Mouse (Mus musculus) heart, embryonic 12.5 days (tissue): ENCODE measurements around the gene Mif. TPM values are rescaled to one million over a fixed set of nuclear protein-coding genes. Genes with fewer than 3 reads are reported as not detected.
"Not testable (repeated sequence)": the region's sequence is repeated elsewhere in the genome, so short reads cannot be mapped to it uniquely, and the experiment has no call there.

Experiments
- ATAC-seq: fragments of 200-750 bp; cut with Nextera tagmentation; 2 replicates; pipeline ENCODE4 v1.8.0; 2017; ENCODE audit warnings: moderate TSS enrichment, moderate library complexity; ENCODE audit not compliant: insufficient number of reproducible peaks, low FRiP score
- H3K27ac ChIP-seq: fragments of 300-500 bp; sonication (generic); 2 replicates; pipeline ENCODE4 v1.5.1; 2016; ENCODE audit warnings: mild to moderate bottlenecking, moderate library complexity; ENCODE audit not compliant: poor library complexity, severe bottlenecking
- H3K27me3 ChIP-seq: fragments of 300-500 bp; sonication (generic); replicated peaks from 2 replicates; pipeline ENCODE4 v1.6.1; 2016; ENCODE audit warnings: mild to moderate bottlenecking, moderate library complexity
- H3K36me3 ChIP-seq: fragments of 300-500 bp; sonication (generic); 2 replicates; pipeline ENCODE4 v1.6.1; 2016; ENCODE audit warnings: mild to moderate bottlenecking, moderate library complexity
- H3K4me1 ChIP-seq: fragments of 300-500 bp; sonication (generic); replicated peaks from 2 replicates; pipeline ENCODE4 v1.6.1; 2016; ENCODE audit warnings: mild to moderate bottlenecking
- H3K4me2 ChIP-seq: fragments of 300-500 bp; sonication (generic); 2 replicates; pipeline ENCODE4 v1.6.1; 2016; ENCODE audit warnings: mild to moderate bottlenecking, moderate library complexity
- H3K4me3 ChIP-seq: fragments of 300-500 bp; sonication (generic); 2 replicates; pipeline ENCODE4 v1.5.1; 2016; ENCODE audit warnings: mild to moderate bottlenecking
- H3K9ac ChIP-seq: fragments of 300-500 bp; sonication (generic); 2 replicates; pipeline ENCODE4 v1.6.1; 2016; ENCODE audit warnings: mild to moderate bottlenecking, moderate library complexity
- H3K9me3 ChIP-seq: fragments of 300-500 bp; sonication (generic); replicated peaks from 2 replicates; pipeline ENCODE4 v1.6.1; 2016; ENCODE audit warnings: mild to moderate bottlenecking, moderate library complexity
- WGBS: fragments of 180-500 bp; shearing (Covaris S2); methylation state at CpG from one replicate; pipeline ENCODE4 v1.1.7; 2016; 5-methylcytosine and 5-hydroxymethylcytosine counted together
- polyA plus RNA-seq: library from polyadenylated mRNA; unstranded; fragments of >200 nt; fragmentation: Nextera tagmentation; extraction: Ambion mirVana; gene quantifications from 2 replicates; pipeline ENCODE4 v1.2.1, GENCODE M21; 2016

Mif gene
- polyA plus RNA-seq, 1 experiment from 2014 or later = 2,393 TPM

GRCm38 (mm10) chr10:75887504-75887903 is 27.5 kb upstream of the Mif start:
- not testable (repeated sequence) for ATAC-seq, H3K4me2 ChIP-seq, H3K27me3 ChIP-seq, H3K9me3 ChIP-seq, H3K27ac ChIP-seq, H3K36me3 ChIP-seq, H3K4me3 ChIP-seq, H3K9ac ChIP-seq
- WGBS = 83% methylated on average over 5 of the region's 5 CpGs
- H3K4me1 ChIP-seq = peaks cover 14% of the 10 kb centered on the region

GRCm38 (mm10) chr10:75884742-75885141 is 24.7 kb upstream of the Mif start:
- Histone ChIP-seq H3K4me2 (no peak overlapping the region), H3K27ac (no peak overlapping the region), H3K4me1 (peaks cover 13% of the 10 kb centered on the region), H3K9me3 (no peaks in the 10 kb centered on the region), H3K27me3 (no peaks in the 10 kb centered on the region), H3K9ac (no peak overlapping the region), H3K36me3 (no peaks in the 10 kb centered on the region), H3K4me3 (no peak overlapping the region)
- ATAC-seq = no peak
- WGBS = 90% methylated on average over 8 of the region's 8 CpGs

- no peaks in the 10 kb centered on the region for H3K4me1 ChIP-seq
- ATAC-seq = peak; percentile 58
- peak overlapping the region; percentile 11; the same call in 1 of the 2 replicates for H3K4me3 ChIP-seq
- no peaks in the 10 kb centered on the region for H3K36me3 ChIP-seq
- H3K9ac ChIP-seq = 0 out of 2 replicates have a peak overlapping the region, but pooled peaks have one; percentile 15
- under 1% methylated on average over 10 of the region's 10 CpGs for WGBS
- H3K4me2 ChIP-seq = peak overlapping the region; percentile 50
- H3K27ac ChIP-seq = no peak overlapping the region
- H3K9me3 ChIP-seq = no peaks in the 10 kb centered on the region
- H3K27me3 ChIP-seq = no peaks in the 10 kb centered on the region
Measured at GRCm38 (mm10) chr10:75883232-75883552, 23.2 kb upstream of the Mif start.

- Histone ChIP-seq H3K27ac (0 out of 2 replicates have a peak overlapping the region, but pooled peaks have one; percentile 46), H3K4me2 (peak overlapping the region; percentile 50), H3K27me3 (no peaks in the 10 kb centered on the region), H3K9ac (0 out of 2 replicates have a peak overlapping the region, but pooled peaks have one; percentile 15), H3K36me3 (no peaks in the 10 kb centered on the region), H3K4me1 (no peaks in the 10 kb centered on the region), H3K9me3 (no peaks in the 10 kb centered on the region), H3K4me3 (peak overlapping the region; percentile 11; the same call in 1 of the 2 replicates)
- 8% methylated on average over 15 of the region's 15 CpGs for WGBS
- no peak; the same call in 1 of the 2 replicates for ATAC-seq
Measured at GRCm38 (mm10) chr10:75882433-75883231, 22.6 kb upstream of the Mif start.

GRCm38 (mm10) chr10:75881578-75882432 is 21.8 kb upstream of the Mif start:
- no peaks in the 10 kb centered on the region for H3K4me1 ChIP-seq
- H3K27me3 ChIP-seq = no peaks in the 10 kb centered on the region

GRCm38 (mm10) chr10:75880771-75881577 is 20.9 kb upstream of the Mif start:
- no peaks in the 10 kb centered on the region for H3K36me3 ChIP-seq
- WGBS = 62% methylated on average over 6 of the region's 6 CpGs
- no peak for ATAC-seq
- peak overlapping the region; percentile 46 for H3K27ac ChIP-seq
- no peaks in the 10 kb centered on the region for H3K4me1 ChIP-seq
- H3K9ac ChIP-seq = no peak overlapping the region
- no peak overlapping the region for H3K4me2 ChIP-seq
- no peaks in the 10 kb centered on the region for H3K27me3 ChIP-seq
- no peaks in the 10 kb centered on the region for H3K9me3 ChIP-seq
- no peak overlapping the region for H3K4me3 ChIP-seq

More at GRCm38 (mm10) chr10:75881578-75882432, 21.8 kb upstream of the Mif start:
- no peaks in the 10 kb centered on the region for H3K36me3 ChIP-seq
- ATAC-seq = no peak
- no peak overlapping the region for H3K4me3 ChIP-seq
- H3K9me3 ChIP-seq = no peaks in the 10 kb centered on the region
- 24% methylated on average over 20 of the region's 20 CpGs for WGBS
- no peak overlapping the region for H3K9ac ChIP-seq
- peak overlapping the region; percentile 15; the same call in 1 of the 2 replicates for H3K4me2 ChIP-seq
- peak overlapping the region; percentile 46 for H3K27ac ChIP-seq

- WGBS = 92% methylated on average over 10 of the region's 10 CpGs
- Histone ChIP-seq H3K4me3 (no peak overlapping the region), H3K36me3 (no peaks in the 10 kb centered on the region), H3K4me1 (no peaks in the 10 kb centered on the region), H3K27me3 (no peaks in the 10 kb centered on the region), H3K9ac (no peak overlapping the region), H3K4me2 (no peak overlapping the region), H3K9me3 (no peaks in the 10 kb centered on the region), H3K27ac (peak overlapping the region; percentile 4)
- ATAC-seq = no peak
Measured at GRCm38 (mm10) chr10:75880351-75880750, 20.3 kb upstream of the Mif start.

GRCm38 (mm10) chr10:75878836-75879235 is 18.8 kb upstream of the Mif start:
- Histone ChIP-seq H3K9ac (no peak overlapping the region), H3K27me3 (no peaks in the 10 kb centered on the region), H3K36me3 (no peaks in the 10 kb centered on the region), H3K9me3 (no peaks in the 10 kb centered on the region), H3K4me2 (no peak overlapping the region), H3K4me3 (no peak overlapping the region), H3K27ac (no peak overlapping the region), H3K4me1 (peaks cover under 1% of the 10 kb centered on the region)
- no peak for ATAC-seq
- 86% methylated on average over 3 of the region's 3 CpGs for WGBS

- H3K4me3 ChIP-seq = peak overlapping the region; percentile 37; the same call in 1 of the 2 replicates
- H3K4me1 ChIP-seq = peaks cover 11% of the 10 kb centered on the region
- H3K27ac ChIP-seq = peak overlapping the region; percentile 77
- H3K9me3 ChIP-seq = no peaks in the 10 kb centered on the region
- WGBS = 39% methylated on average over 10 of the region's 10 CpGs
- H3K36me3 ChIP-seq = no peaks in the 10 kb centered on the region
- H3K9ac ChIP-seq = peak overlapping the region; percentile 56; the same call in 1 of the 2 replicates
- no peaks in the 10 kb centered on the region for H3K27me3 ChIP-seq
- H3K4me2 ChIP-seq = peak overlapping the region; percentile 68
- no peak for ATAC-seq
Measured at GRCm38 (mm10) chr10:75873543-75874170, 13.6 kb upstream of the Mif start.

- Histone ChIP-seq H3K9me3 (no peaks in the 10 kb centered on the region), H3K27me3 (no peaks in the 10 kb centered on the region), H3K4me3 (peak overlapping the region; percentile 37), H3K36me3 (no peaks in the 10 kb centered on the region), H3K4me2 (peak overlapping the region; percentile 68), H3K4me1 (peaks cover 11% of the 10 kb centered on the region), H3K27ac (peak overlapping the region; percentile 77), H3K9ac (peak overlapping the region; percentile 56; the same call in 1 of the 2 replicates)
- 2% methylated on average over 11 of the region's 11 CpGs for WGBS
- peak; percentile 90 for ATAC-seq
Measured at GRCm38 (mm10) chr10:75872915-75873542, 13.0 kb upstream of the Mif start.
